Mouse (Mus musculus) adipocyte (in vitro differentiated cells): ENCODE measurements around the gene Smco4.

Source experiments
- DNase-seq: peaks from one replicate; pipeline ENCODE4 v3.0.0-alpha.2; 2016; ENCODE audit warnings: low spot score

Gene Smco4

GRCm38 (mm10) chr9:15507431-15507875 lies 14.2 kb downstream of the Smco4 start:
- DNase-seq: no peak

- no peak for DNase-seq
Observed at GRCm38 (mm10) chr9:15509363-15509762, 16.1 kb downstream of the Smco4 start.

GRCm38 (mm10) chr9:15510557-15511310 lies 17.5 kb downstream of the Smco4 start:
- no peak for DNase-seq

- DNase-seq: no peak
Observed at GRCm38 (mm10) chr9:15512918-15513317, 19.7 kb downstream of the Smco4 start.

GRCm38 (mm10) chr9:15516007-15516406 lies 22.8 kb downstream of the Smco4 start:
- DNase-seq: no peak

GRCm38 (mm10) chr9:15517979-15518378 lies 24.7 kb downstream of the Smco4 start:
- DNase-seq: no peak

- DNase-seq: no peak
Observed at GRCm38 (mm10) chr9:15522348-15522747, 29.1 kb downstream of the Smco4 start.

- no peak for DNase-seq
Observed at GRCm38 (mm10) chr9:15522887-15523286, 29.7 kb downstream of the Smco4 start.

- no peak for DNase-seq
Observed at GRCm38 (mm10) chr9:15523646-15524045, 30.4 kb downstream of the Smco4 start.

- no peak for DNase-seq
Observed at GRCm38 (mm10) chr9:15525246-15525645, 32.0 kb downstream of the Smco4 start.

- DNase-seq: no peak
Observed at GRCm38 (mm10) chr9:15526539-15526938, 33.3 kb downstream of the Smco4 start.

GRCm38 (mm10) chr9:15527846-15528245 lies 34.6 kb downstream of the Smco4 start:
- no peak for DNase-seq

GRCm38 (mm10) chr9:15528368-15528767 lies 35.1 kb downstream of the Smco4 start:
- no peak for DNase-seq

- no peak for DNase-seq
Observed at GRCm38 (mm10) chr9:15529275-15529964, 36.2 kb downstream of the Smco4 start.

- no peak for DNase-seq
Observed at GRCm38 (mm10) chr9:15529965-15530320, 36.7 kb downstream of the Smco4 start.

- DNase-seq: no peak
Observed at GRCm38 (mm10) chr9:15531204-15531603, 38.0 kb downstream of the Smco4 start.

- DNase-seq: no peak
Observed at GRCm38 (mm10) chr9:15533336-15534070, 40.3 kb downstream of the Smco4 start.

- no peak for DNase-seq
Observed at GRCm38 (mm10) chr9:15534110-15534509, 40.9 kb downstream of the Smco4 start.

GRCm38 (mm10) chr9:15535418-15535817 lies 42.2 kb downstream of the Smco4 start:
- DNase-seq: no peak

- no peak for DNase-seq
Observed at GRCm38 (mm10) chr9:15536861-15537426, 43.7 kb downstream of the Smco4 start.

GRCm38 (mm10) chr9:15537455-15538048 lies 44.3 kb downstream of the Smco4 start:
- no peak for DNase-seq

GRCm38 (mm10) chr9:15538979-15539533 lies 45.8 kb downstream of the Smco4 start:
- no peak for DNase-seq
